Mouse (Mus musculus) heart, postnatal 36 days (tissue): Measurements from ENCODE around the gene Lipc. TPM values are rescaled to one million over a fixed set of nuclear protein-coding genes. Genes with fewer than 3 reads are reported as not detected.
"Not testable (repeated sequence)": the region's sequence is repeated elsewhere in the genome, so short reads cannot be mapped to it uniquely, and the experiment has no call there.

Source experiments
- DNase-seq, 2 experiments: peaks; one replicate each; pipeline ENCODE4 v3.0.0; 2021 to 2022
- intact Hi-C: fragments of 180-260 bp; cut with DNase I; formaldehyde crosslinking; loops from one replicate; pipeline ENCODE4 v1.15.1; 2025
- total RNA-seq, 2 experiments: library from RNA; stranded (reverse); gene quantifications; 2 replicates each; pipeline ENCODE4 v1.2.3; 2021

Gene Lipc
- total RNA-seq, 2 experiments from 2014 or later: not detected

GRCm38 (mm10) chr9:70872675-70873074, 79.4 kb downstream of the Lipc start:
- intact Hi-C loops: no loop called here
- DNase-seq: no peak

DNA sequence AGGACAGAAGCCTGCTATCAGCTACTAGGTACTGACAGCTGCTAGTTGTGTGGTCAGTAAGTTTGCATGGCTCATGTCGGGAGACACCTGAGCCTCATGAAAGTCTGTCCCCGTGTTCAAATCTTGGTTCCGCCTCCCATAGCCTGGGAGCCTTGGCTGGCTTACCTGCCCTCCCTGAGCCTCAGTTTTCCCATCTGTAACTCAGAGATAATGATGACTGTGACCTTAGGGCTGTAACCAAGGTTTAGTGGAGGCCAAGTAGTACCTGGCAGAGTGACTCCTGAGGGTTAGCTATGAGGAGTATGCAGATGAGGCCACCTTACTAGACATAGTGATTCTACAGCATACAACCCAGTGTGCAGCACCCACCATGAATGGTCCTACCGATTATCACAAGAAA, 81.7 kb downstream of the Lipc start:
- intact Hi-C loops: loop anchor here (2.0 kb wide), 1 partner anchor 20 kb away; no protein-coding TSS in a partner anchor

GRCm38 (mm10) chr9:70869169-70869873, 82.7 kb downstream of the Lipc start:
- no peak for DNase-seq
- intact Hi-C loops: no loop called here

More for the DNA sequence above, 81.7 kb downstream of the Lipc start:
- no peak for DNase-seq

- no peak for DNase-seq
- intact Hi-C loops: no loop called here
Measured at GRCm38 (mm10) chr9:70867381-70867780, 84.6 kb downstream of the Lipc start.

GRCm38 (mm10) chr9:70864039-70864438, 88.0 kb downstream of the Lipc start:
- DNase-seq: no peak
- intact Hi-C loops: no loop called here

GRCm38 (mm10) chr9:70863299-70863698, 88.7 kb downstream of the Lipc start:
- intact Hi-C loops: no loop called here
- no peak for DNase-seq

- DNase-seq: no peak
- intact Hi-C loops: no loop called here
Measured at GRCm38 (mm10) chr9:70859233-70859632, 92.8 kb downstream of the Lipc start.

DNA sequence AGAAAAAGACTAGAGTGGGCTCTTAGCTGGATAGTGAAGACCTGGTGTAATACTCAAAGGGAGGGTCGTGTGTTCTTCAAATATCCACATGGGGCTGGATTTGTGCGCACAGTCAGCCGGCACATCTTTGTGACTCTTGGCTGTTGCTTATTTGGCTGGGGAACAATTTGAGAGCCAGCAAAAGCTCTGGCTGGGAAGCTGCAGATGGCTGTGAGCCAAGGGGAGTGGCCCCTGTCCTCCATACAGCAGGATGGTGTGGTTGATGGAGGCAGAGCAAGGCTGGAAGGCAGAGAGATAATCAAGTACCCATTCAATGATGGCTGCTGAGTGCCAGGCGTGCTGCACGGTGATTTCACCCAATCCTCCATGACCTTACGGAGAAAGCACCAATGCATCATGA, 96.2 kb downstream of the Lipc start:
- intact Hi-C loops: no loop called here
- DNase-seq: peak in 1 of 2 experiments; percentile 45

DNA sequence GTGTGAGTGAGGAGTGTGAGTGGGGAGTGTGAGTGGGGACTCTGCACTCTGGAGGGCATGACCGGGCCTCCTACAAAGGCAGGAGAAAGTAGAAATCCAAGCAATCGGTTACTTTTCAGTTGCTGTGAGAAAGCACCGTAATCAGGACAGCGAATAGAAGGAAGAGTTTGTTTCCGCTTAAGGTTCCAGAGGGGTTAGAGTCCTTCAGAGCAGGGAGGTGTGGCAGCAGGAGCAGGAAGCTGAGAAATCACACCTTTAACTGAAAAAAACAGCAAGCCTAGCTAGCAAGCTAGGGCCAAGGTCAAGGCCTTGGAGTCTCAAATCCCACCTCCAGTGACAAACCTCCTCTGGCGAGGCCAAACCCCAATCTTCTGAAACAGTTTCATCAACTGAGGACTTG, 97.1 kb downstream of the Lipc start:
- DNase-seq: no peak
- intact Hi-C loops: no loop called here

DNA sequence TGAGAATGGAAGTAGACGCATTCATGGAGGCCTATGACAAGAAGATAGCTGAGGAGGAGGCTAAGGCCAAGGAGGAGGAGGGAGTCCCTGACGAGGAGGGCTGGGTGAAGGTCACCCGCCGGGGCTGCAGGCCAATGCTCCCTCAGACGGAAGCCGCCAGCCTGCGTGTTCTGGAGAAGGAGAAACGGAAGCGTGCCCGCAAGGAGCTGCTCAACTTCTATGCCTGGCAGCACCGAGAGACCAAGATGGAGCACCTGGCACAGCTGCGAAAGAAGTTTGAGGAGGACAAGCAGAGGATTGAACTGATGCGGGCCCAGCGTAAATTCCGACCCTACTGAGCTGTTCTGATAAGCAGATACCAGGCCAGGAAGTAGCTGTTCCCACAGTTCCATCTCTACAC, 98.9 kb downstream of the Lipc start:
- intact Hi-C loops, DNase-seq: not testable (repeated sequence)

GRCm38 (mm10) chr9:70851533-70851932, 100.5 kb downstream of the Lipc start:
- intact Hi-C loops: no loop called here
- DNase-seq: no peak

DNA sequence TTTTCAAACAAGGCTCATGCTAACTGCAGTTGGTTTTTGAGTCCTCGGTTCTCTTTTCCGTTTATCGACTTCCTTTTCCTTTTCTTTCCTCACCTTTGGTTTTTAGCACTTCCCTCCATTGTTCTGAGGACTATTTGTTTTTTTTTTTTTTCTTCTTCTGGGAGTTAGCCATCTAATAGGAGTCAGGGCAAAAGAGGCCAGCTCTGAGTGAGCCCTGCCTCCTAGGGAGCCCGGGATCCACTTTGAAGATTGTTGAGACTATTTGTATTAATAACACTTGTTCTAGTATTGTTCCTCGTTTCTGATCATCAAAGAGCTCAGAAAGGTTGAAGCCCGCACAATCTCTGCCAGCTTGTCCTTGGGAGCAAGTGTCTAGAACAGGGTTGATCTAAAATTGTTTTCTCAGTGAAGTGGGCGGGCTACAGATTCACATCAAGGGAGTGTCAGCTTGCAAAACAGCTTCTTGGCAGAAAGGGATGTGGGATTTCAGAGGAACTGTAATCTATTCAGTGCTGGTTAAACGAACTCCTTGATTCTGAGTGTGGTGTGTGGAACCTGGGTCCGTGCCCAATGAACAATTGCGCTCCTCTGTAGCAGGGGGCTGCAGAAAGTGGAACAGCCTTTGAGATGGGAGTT, 103.8 kb downstream of the Lipc start:
- intact Hi-C loops: loop anchor here (5.0 kb wide), 2 partner anchors 44 to 129 kb away; no protein-coding TSS in a partner anchor
- DNase-seq: peak in 1 of 2 experiments; percentile 37

DNA sequence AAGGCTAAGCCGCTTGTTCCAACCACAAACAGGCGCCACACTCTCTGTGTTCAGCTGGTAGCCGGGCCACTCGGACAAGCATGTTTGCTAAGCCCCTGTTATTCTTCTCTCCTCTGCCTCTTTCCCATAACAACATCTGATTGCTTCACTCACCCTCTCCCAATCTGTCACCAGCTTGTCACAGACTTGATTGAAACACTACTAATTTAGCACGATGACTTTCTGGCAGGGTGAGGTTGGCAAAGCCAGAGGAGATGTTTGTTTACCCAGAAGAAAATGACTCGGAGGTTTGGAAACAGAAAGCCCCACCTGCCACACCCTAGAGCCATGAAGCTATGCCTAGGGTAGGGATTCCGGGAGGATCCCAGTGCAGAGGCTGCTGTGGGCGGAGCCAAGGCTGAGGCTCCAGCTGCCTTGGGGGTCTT, 104.4 kb downstream of the Lipc start:
- intact Hi-C loops: loop anchor here (5.0 kb wide), 2 partner anchors 45 to 130 kb away; no protein-coding TSS in a partner anchor
- peak in 1 of 2 experiments; percentile 46 for DNase-seq

DNA sequence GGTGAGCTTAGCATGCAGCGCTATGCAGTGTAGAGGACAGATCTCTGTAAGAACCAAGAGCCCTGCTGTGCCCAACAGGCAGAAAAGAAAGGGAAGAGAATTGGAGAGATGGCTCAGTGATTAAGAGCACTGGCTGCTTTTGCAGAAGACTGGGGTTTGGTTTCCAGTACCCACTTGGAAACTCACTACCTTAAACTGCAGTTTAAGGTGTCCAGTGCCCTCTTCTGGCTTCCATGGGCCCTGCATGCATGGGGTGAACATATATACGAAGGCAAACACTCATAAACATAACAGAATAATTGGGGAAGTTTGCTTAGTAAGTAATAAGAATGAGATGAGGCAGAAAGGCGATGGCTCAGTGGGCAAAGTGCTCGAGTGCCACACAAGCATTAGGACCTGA, 108.8 kb downstream of the Lipc start:
- intact Hi-C loops: loop anchor here (5.0 kb wide), 1 partner anchor 229 kb away; no protein-coding TSS in a partner anchor
- no peak for DNase-seq

GRCm38 (mm10) chr9:70842300-70842941, 109.6 kb downstream of the Lipc start:
- no peak for DNase-seq
- intact Hi-C loops: loop anchor here (5.0 kb wide), 1 partner anchor 230 kb away; no protein-coding TSS in a partner anchor

GRCm38 (mm10) chr9:70841426-70842215, 110.4 kb downstream of the Lipc start:
- intact Hi-C loops: loop anchor here (5.0 kb wide), 1 partner anchor 231 kb away; no protein-coding TSS in a partner anchor
- no peak for DNase-seq

- intact Hi-C loops: loop anchor here (5.0 kb wide), 1 partner anchor 231 kb away; no protein-coding TSS in a partner anchor
- DNase-seq: no peak
Measured at GRCm38 (mm10) chr9:70840861-70841341, 111.1 kb downstream of the Lipc start.

DNA sequence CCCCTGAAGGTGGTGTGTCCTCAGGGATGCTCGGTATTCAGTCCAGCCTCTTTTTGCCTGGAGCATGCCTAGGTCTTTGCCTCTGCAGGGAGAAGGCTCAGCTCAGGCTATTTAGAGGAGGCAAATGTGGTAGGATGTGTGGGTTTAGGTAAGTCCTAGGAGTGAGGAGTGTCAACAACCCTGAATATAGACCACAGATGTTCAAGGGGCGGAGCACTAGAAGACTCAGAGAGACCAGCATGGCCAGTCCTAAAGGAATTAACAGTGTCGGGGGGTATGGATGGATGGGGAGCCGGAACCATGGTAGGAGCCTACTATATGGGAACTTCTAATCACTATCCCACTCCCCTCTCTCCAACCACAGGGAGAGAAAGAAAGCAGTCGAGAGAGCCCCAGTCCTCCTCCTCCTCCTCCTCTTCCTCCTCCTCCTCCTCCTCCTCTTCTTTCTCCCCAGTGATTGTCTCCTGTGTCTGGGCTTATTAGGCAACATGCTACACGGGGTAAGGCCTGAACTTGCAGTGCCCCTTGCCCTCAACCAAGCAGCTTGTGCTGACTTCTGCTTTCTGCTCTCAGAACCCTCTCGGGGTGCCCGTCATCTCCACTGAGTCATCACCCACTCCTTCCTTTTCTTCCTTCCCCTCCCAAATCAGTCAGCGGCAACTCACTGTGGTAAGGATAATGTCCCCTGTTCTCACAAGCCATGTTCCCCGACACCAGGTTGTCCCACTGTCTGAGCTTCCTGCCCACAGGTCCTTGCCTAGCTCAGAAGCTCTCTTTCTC, 113.7 kb downstream of the Lipc start:
- intact Hi-C loops: loop anchor here (5.0 kb wide), 2 partner anchors 49 to 161 kb away; partner anchors contain the start of gene Adam10
- DNase-seq: no peak

GRCm38 (mm10) chr9:70834730-70835154, 117.3 kb downstream of the Lipc start:
- intact Hi-C loops: loop anchor here (5.0 kb wide), 2 partner anchors 53 to 157 kb away; partner anchors contain the start of gene Adam10
- peak; percentile 72 to 76 for DNase-seq
